8 mouse cellular contexts compared by ENCODE assay signal in the genomic region with DNA sequence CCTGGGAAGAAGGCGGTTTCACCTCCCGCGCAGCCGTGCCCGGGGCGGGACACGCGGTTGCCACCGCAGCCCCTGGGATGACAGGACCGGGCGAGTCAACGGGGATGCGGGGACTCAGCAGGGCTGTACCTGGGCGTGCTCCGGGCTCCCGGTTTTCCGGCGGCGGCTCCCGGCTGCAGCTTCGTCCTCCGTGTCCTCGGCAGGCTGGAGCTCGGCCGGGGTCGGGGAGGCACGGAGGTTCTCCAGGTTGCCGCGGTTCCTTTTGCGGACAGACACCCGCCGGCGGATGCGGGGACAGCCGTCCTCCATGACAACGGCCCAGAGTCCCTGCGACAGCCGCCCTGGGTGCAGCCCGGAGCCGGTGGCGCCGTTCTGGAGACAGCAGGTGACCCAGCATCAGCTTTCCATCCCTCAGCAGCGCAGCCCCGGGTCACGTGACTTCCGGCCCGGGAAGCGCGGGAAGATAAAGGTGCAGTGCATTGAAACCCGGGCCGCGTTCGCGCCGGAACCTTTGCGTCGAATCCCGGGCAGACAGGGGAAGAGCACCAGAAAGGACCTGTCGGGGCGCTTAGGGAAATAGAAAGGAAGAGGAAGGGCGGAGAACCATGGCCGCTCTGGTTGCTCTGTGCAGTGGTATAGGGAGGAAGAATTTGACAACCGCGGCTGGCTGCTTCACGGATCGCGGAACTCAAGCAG. TPM values are rescaled to one million over a fixed set of nuclear protein-coding genes. Genes with fewer than 3 reads are reported as not detected.
A peak's percentile ranks its signal among the peaks of the same experiment; 100 is the strongest.
DNase-seq lines count a peak whose midpoint lies in the region; ATAC-seq and TF ChIP-seq lines count a peak whose summit lies in the region.

A gene (minus strand): TSS at position 434 of the 696 bp plus-strand sequence.
A gene (plus strand): TSS at position 463 of the 696 bp plus-strand sequence.

- no peak within 1 kb of the TSS; the same call in 1 of the 2 replicates for H3K27ac ChIP-seq in heart, embryonic 12.5 days (ENCODE audit: poor library complexity, severe bottlenecking)
- no peak within 1 kb of the TSS for H3K27ac ChIP-seq in kidney, postnatal 0 days
- H3K27ac ChIP-seq in liver, embryonic 11.5 days (ENCODE audit: low read depth, low read length) = peak within 1 kb of the TSS; percentile 67; the same call in 1 of the 2 replicates
- no peak within 1 kb of the TSS for H3K27ac ChIP-seq in stomach, embryonic 14.5 days (ENCODE audit: low read length)

- DNase-seq in brain, embryonic 14.5 days (ENCODE audit: low read depth) = peak; percentile 98
- peak; percentile 95 for DNase-seq in kidney, postnatal 0 days (ENCODE audit: low spot score)
- DNase-seq in liver, embryonic 11.5 days (ENCODE audit: low spot score) = peak; percentile 95
- peak; percentile 88 for DNase-seq in naive thymus-derived CD4-positive, alpha-beta T cell, adult 2 months (ENCODE audit: low read depth)

- peak; percentile 27; the same call in 1 of the 2 replicates for TF ChIP-seq POLR2A in brain, embryonic 14.5 days (IDR thresholded peaks at IDR 0.05; ENCODE audit: borderline replicate concordance, extremely low read depth, insufficient read depth, insufficient read length, poor library complexity, severe bottlenecking)

- H3K79me2 ChIP-seq in C2C12 (ENCODE audit: control insufficient read depth, insufficient read depth) = peaks cover 63% of the 10 kb centered on the region

- peaks cover 37% of the 10 kb centered on the region for H3K4me1 ChIP-seq in erythroblast, embryonic 14.5 days (ENCODE audit: control insufficient read depth)
- peaks cover 9% of the 10 kb centered on the region for H3K4me1 ChIP-seq in heart, embryonic 12.5 days (replicated peaks)
- H3K4me1 ChIP-seq in kidney, postnatal 0 days (replicated peaks; ENCODE audit: insufficient read depth, low read length) = no peaks in the 10 kb centered on the region; the same call in 1 of the 2 replicates
- H3K4me1 ChIP-seq in liver, embryonic 11.5 days (replicated peaks; ENCODE audit: control insufficient read depth, insufficient read depth, low read length) = peaks cover 9% of the 10 kb centered on the region
- no peaks in the 10 kb centered on the region for H3K4me1 ChIP-seq in stomach, embryonic 14.5 days (ENCODE audit: control insufficient read depth, insufficient read depth, low read length)

- peak within 1 kb of the TSS; percentile 89 for H3ac ChIP-seq in C2C12 (ENCODE audit: control insufficient read depth, insufficient read length, low read depth)

- peaks cover 17% of the 10 kb centered on the region for H3K79me3 ChIP-seq in C2C12 (ENCODE audit: low read depth)

- WGBS in heart, embryonic 12.5 days = under 1% methylated on average over 67 of the region's 67 CpGs
- under 1% methylated on average over 66 of the region's 67 CpGs for WGBS in kidney, postnatal 0 days
- under 1% methylated on average over 67 of the region's 67 CpGs for WGBS in liver, embryonic 11.5 days
- WGBS in stomach, embryonic 14.5 days = under 1% methylated on average over 67 of the region's 67 CpGs

- H3K9me3 ChIP-seq in erythroblast, embryonic 14.5 days (ENCODE audit: control insufficient read depth, low read length) = no peaks in the 10 kb centered on the region
- H3K9me3 ChIP-seq in heart, embryonic 12.5 days (replicated peaks) = no peaks in the 10 kb centered on the region
- H3K9me3 ChIP-seq in kidney, postnatal 0 days (replicated peaks; ENCODE audit: low read length) = no peaks in the 10 kb centered on the region
- no peaks in the 10 kb centered on the region for H3K9me3 ChIP-seq in liver, embryonic 11.5 days (ENCODE audit: control insufficient read depth, low read length)
- no peaks in the 10 kb centered on the region for H3K9me3 ChIP-seq in stomach, embryonic 14.5 days (ENCODE audit: control insufficient read depth, low read depth, low read length)

- peak within 1 kb of the TSS; percentile 76 for H3K4me3 ChIP-seq in C2C12 (ENCODE audit: insufficient read depth, poor library complexity, severe bottlenecking)
- peak within 1 kb of the TSS; percentile 92 for H3K4me3 ChIP-seq in erythroblast, embryonic 14.5 days (replicated peaks)
- peak within 1 kb of the TSS; percentile 84 for H3K4me3 ChIP-seq in heart, embryonic 12.5 days
- peak within 1 kb of the TSS; percentile 52 for H3K4me3 ChIP-seq in kidney, postnatal 0 days (replicated peaks; ENCODE audit: low read depth, low read length)
- peak within 1 kb of the TSS; percentile 91 for H3K4me3 ChIP-seq in liver, embryonic 11.5 days (ENCODE audit: low read depth, low read length)
- H3K4me3 ChIP-seq in stomach, embryonic 14.5 days (ENCODE audit: low read depth, low read length) = peak within 1 kb of the TSS; percentile 88

- TF ChIP-seq CTCF in C2C12 (IDR thresholded peaks at IDR 0.05; ENCODE audit: control insufficient read depth, insufficient read depth, insufficient read length) = no peak
- no peak for TF ChIP-seq CTCF in brain, embryonic 14.5 days (IDR thresholded peaks at IDR 0.05; ENCODE audit: borderline replicate concordance, extremely low read depth, insufficient read depth, insufficient read length)
- TF ChIP-seq CTCF in kidney, postnatal 0 days (IDR thresholded peaks at IDR 0.05; ENCODE audit: low read depth) = no peak

- peak within 1 kb of the TSS; percentile 94 for H3K4me2 ChIP-seq in heart, embryonic 12.5 days
- peak within 1 kb of the TSS; percentile 94 for H3K4me2 ChIP-seq in kidney, postnatal 0 days (ENCODE audit: low read length)
- peak within 1 kb of the TSS; percentile 76 for H3K4me2 ChIP-seq in liver, embryonic 11.5 days
- H3K4me2 ChIP-seq in stomach, embryonic 14.5 days (replicated peaks; ENCODE audit: low read depth, low read length) = peak within 1 kb of the TSS; percentile 93

- peaks cover 28% of the 10 kb centered on the region for H3K36me3 ChIP-seq in C2C12 (ENCODE audit: control insufficient read depth, insufficient read depth)
- H3K36me3 ChIP-seq in erythroblast, embryonic 14.5 days (ENCODE audit: control insufficient read depth) = peaks cover 68% of the 10 kb centered on the region
- H3K36me3 ChIP-seq in heart, embryonic 12.5 days = peaks cover 37% of the 10 kb centered on the region
- H3K36me3 ChIP-seq in kidney, postnatal 0 days (ENCODE audit: insufficient read depth, low read length) = 0 out of 2 replicates have a peak, but pooled peaks cover 10% of the 10 kb centered on the region
- peaks cover 12% of the 10 kb centered on the region; the same call in 1 of the 2 replicates for H3K36me3 ChIP-seq in liver, embryonic 11.5 days (ENCODE audit: control insufficient read depth, insufficient read depth, low read length)
- peaks cover 26% of the 10 kb centered on the region for H3K36me3 ChIP-seq in stomach, embryonic 14.5 days (ENCODE audit: control insufficient read depth, insufficient read depth, low read length)

- peak within 1 kb of the TSS; percentile 86 for H3K9ac ChIP-seq in heart, embryonic 12.5 days
- peak within 1 kb of the TSS; percentile 65 for H3K9ac ChIP-seq in kidney, postnatal 0 days (ENCODE audit: low read depth, low read length)
- H3K9ac ChIP-seq in liver, embryonic 11.5 days (ENCODE audit: low read depth, low read length) = peak within 1 kb of the TSS; percentile 76
- H3K9ac ChIP-seq in stomach, embryonic 14.5 days (replicated peaks; ENCODE audit: low read depth, low read length) = peak within 1 kb of the TSS; percentile 78

- no peaks in the 10 kb centered on the region for H3K27me3 ChIP-seq in C2C12 (ENCODE audit: control insufficient read depth, insufficient read depth, insufficient read length)
- no peaks in the 10 kb centered on the region for H3K27me3 ChIP-seq in erythroblast, embryonic 14.5 days (ENCODE audit: control insufficient read depth)
- no peaks in the 10 kb centered on the region for H3K27me3 ChIP-seq in heart, embryonic 12.5 days (replicated peaks)
- no peaks in the 10 kb centered on the region for H3K27me3 ChIP-seq in kidney, postnatal 0 days (ENCODE audit: insufficient read depth, low read length)
- H3K27me3 ChIP-seq in liver, embryonic 11.5 days (replicated peaks; ENCODE audit: control insufficient read depth, insufficient read depth, low read length) = no peaks in the 10 kb centered on the region
- H3K27me3 ChIP-seq in stomach, embryonic 14.5 days (ENCODE audit: control insufficient read depth, insufficient read depth, low read length) = no peaks in the 10 kb centered on the region

- peak; percentile 97 for ATAC-seq in heart, embryonic 12.5 days (ENCODE audit: insufficient number of reproducible peaks, low FRiP score)
- ATAC-seq in kidney, postnatal 0 days (replicated peaks; ENCODE audit: low FRiP score, low read depth) = peak; percentile 95
- ATAC-seq in liver, embryonic 11.5 days (replicated peaks; ENCODE audit: low FRiP score) = peak; percentile 96
- peak; percentile 96 for ATAC-seq in stomach, embryonic 14.5 days (ENCODE audit: insufficient number of reproducible peaks, insufficient read depth, low FRiP score, low read depth)

TF ChIP-seq in C2C12, 6 proteins besides CTCF, POLR2A, EP300 and RAD21:
- TF ChIP-seq MYOD1 (IDR thresholded peaks at IDR 0.05; ENCODE audit: control insufficient read depth, insufficient read length, low read depth) = no peak
- TF ChIP-seq USF1 (IDR thresholded peaks at IDR 0.05; ENCODE audit: low read depth) = peak; percentile 94
- peak; percentile 56 for TF ChIP-seq MAX (IDR thresholded peaks at IDR 0.05)
- TF ChIP-seq FOSL1 (IDR thresholded peaks at IDR 0.05; ENCODE audit: insufficient read depth, low read length, poor library complexity, severe bottlenecking) = no peak
- no peak for TF ChIP-seq MYOG (IDR thresholded peaks at IDR 0.05; ENCODE audit: control insufficient read depth, extremely low read depth, insufficient read length)
- no peak for TF ChIP-seq CEBPB (IDR thresholded peaks at IDR 0.05; ENCODE audit: low read depth)

RNA-seq across cellular contexts. Expression of the first gene that starts in this region (rescaled TPM):
- 10.6 TPM for polyA plus RNA-seq in C2C12 (2012; fragmentation: generic; extraction: Trizol)
- polyA plus RNA-seq in brain, embryonic 14.5 days (2012; rRNA removed) = 31.6 and 32.3 TPM in 2 replicates
- polyA plus RNA-seq in erythroblast, embryonic 14.5 days (2012) = 1.5 and 2.1 TPM in 2 replicates
- 13.0 and 19.1 TPM in 2 replicates for polyA plus RNA-seq in heart, embryonic 12.5 days (2016; fragmentation: Nextera tagmentation; extraction: Ambion mirVana)
- 9.5 and 9.6 TPM in 2 replicates for polyA plus RNA-seq in kidney, postnatal 0 days (2015; fragmentation: Nextera tagmentation; extraction: Ambion mirVana)
- 28.2 and 29.4 TPM in 2 replicates for polyA plus RNA-seq in liver, embryonic 11.5 days (2014; fragmentation: Nextera tagmentation; extraction: Ambion mirVana)
- 21.0 and 22.2 TPM in 2 replicates for polyA plus RNA-seq in stomach, embryonic 14.5 days (2014; fragmentation: Nextera tagmentation; extraction: Ambion mirVana)

RNA-seq across cellular contexts. Expression of the second gene that starts in this region (rescaled TPM):
- polyA plus RNA-seq in C2C12 (2012; fragmentation: generic; extraction: Trizol) = 80.6 TPM
- polyA plus RNA-seq in brain, embryonic 14.5 days (2012; rRNA removed) = 49.6 and 55.6 TPM in 2 replicates
- polyA plus RNA-seq in erythroblast, embryonic 14.5 days (2012) = 1.7 and 2.3 TPM in 2 replicates
- polyA plus RNA-seq in heart, embryonic 12.5 days (2016; fragmentation: Nextera tagmentation; extraction: Ambion mirVana) = 137 and 146 TPM in 2 replicates
- polyA plus RNA-seq in kidney, postnatal 0 days (2015; fragmentation: Nextera tagmentation; extraction: Ambion mirVana) = 187 and 217 TPM in 2 replicates
- 210 and 211 TPM in 2 replicates for polyA plus RNA-seq in liver, embryonic 11.5 days (2014; fragmentation: Nextera tagmentation; extraction: Ambion mirVana)
- polyA plus RNA-seq in stomach, embryonic 14.5 days (2014; fragmentation: Nextera tagmentation; extraction: Ambion mirVana) = 173 and 176 TPM in 2 replicates

Comparison
In these comparisons a context has a peak if more than half of its experiments do, and no peak if none do; other contexts are left out.
1. RNA of the second gene that starts in this region (polyA plus RNA-seq): 187 to 217 TPM in kidney, postnatal 0 days, 210 to 211 TPM in liver, embryonic 11.5 days, 173 to 176 TPM in stomach, embryonic 14.5 days, 137 to 146 TPM in heart, embryonic 12.5 days, 80.6 TPM in C2C12 (single experiment) and 49.6 to 55.6 TPM in brain, embryonic 14.5 days; 1.7 to 2.3 TPM in erythroblast, embryonic 14.5 days; every median in the first group is over 10 times any median in the second.
2. Peak in every context shown above with its lines, with median percentiles within 50 percentile points of each other: H3K4me3 ChIP-seq, DNase-seq, ATAC-seq, H3K4me2 ChIP-seq and H3K9ac ChIP-seq.